Mouse (Mus musculus): ENCODE results near the gene Myh6. TPM values are rescaled to one million over a fixed set of nuclear protein-coding genes. Genes with fewer than 3 reads are reported as not detected.
"Not testable (repeated sequence)": the region's sequence is repeated elsewhere in the genome, so short reads cannot be mapped to it uniquely, and the experiment has no call there.

The Myh6 gene
- polyA plus RNA-seq, 1 experiment from 2014 or later, result 2,306 TPM

DNA sequence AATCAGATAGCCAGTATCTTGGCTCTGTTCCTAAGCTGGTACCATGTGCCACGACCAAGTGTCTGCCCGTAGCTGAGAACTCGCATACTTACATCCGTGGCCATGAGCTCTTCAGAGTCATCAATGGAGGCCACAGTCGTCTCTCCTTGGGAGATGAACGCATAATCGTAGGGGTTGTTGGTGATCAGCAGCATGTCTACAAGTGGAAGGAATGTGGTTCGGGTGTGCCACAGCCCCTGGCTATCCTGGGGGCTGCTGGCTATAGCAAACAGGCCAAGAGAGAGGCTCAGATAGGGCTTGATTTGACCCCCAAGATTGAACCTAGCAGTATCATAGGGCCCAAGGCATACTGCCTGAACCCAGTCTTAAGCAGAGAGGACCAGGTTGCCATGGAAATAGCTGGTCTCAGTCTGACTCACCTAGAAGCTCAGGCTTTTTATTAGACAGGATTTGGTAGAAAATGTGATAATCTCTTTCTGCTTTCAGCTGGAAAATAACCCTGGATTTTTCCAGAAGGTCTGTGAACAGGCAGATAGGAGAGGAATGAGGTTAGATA, 23.2 kb upstream of the Myh6 start:
- Histone ChIP-seq H3K9ac (ENCODE audit: low read depth, low read length) (peak overlapping the region; percentile 91), H3K27me3 (ENCODE audit: control insufficient read depth, insufficient read depth, low read length) (no peaks in the 10 kb centered on the region), H3K4me1 (ENCODE audit: control insufficient read depth, insufficient read depth, low read length) (peaks cover 4% of the 10 kb centered on the region), H3K27ac (ENCODE audit: low read depth, low read length) (peak overlapping the region; percentile 99), H3K9me3 (replicated peaks; ENCODE audit: control insufficient read depth, low read length) (no peaks in the 10 kb centered on the region), H3K4me2 (peak overlapping the region; percentile 70), H3K4me3 (ENCODE audit: low read depth, low read length) (peak overlapping the region; percentile 46), H3K36me3 (ENCODE audit: control insufficient read depth, insufficient read depth, low read length) (peaks cover 5% of the 10 kb centered on the region)
- no peak for ATAC-seq (replicated peaks; ENCODE audit: insufficient number of reproducible peaks, low FRiP score, low TSS enrichment)
- 65% methylated on average over 8 of the region's 8 CpGs for WGBS (ENCODE audit: insufficient replicate concordance)

DNA sequence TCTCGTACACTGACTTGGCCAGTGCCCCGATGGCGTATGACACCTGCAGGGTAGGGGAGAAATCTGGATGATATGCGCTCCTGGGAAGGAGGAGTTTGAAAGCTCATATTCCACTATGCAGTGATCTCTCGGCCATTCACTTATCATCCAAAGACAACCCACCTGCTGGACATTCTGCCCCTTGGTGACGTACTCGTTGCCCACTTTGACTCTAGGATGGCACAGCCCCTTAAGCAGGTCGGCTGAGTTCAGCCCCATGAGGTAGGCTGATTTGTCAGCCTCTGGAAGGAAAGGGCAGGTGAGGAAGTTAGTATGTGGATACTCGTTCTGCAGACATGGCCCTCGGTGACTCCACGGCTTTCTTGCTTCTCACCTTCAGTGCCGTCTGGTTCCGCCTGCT, 22.2 kb upstream of the Myh6 start:
- Histone ChIP-seq H3K9me3 (replicated peaks; ENCODE audit: control insufficient read depth, low read length) (no peaks in the 10 kb centered on the region), H3K36me3 (ENCODE audit: control insufficient read depth, insufficient read depth, low read length) (peaks cover 5% of the 10 kb centered on the region), H3K4me1 (ENCODE audit: control insufficient read depth, insufficient read depth, low read length) (no peaks in the 10 kb centered on the region; the same call in 1 of the 2 replicates), H3K27ac (ENCODE audit: low read depth, low read length) (peak overlapping the region; percentile 99), H3K4me2 (peak overlapping the region; percentile 70), H3K4me3 (ENCODE audit: low read depth, low read length) (peak overlapping the region; percentile 46), H3K27me3 (ENCODE audit: control insufficient read depth, insufficient read depth, low read length) (no peaks in the 10 kb centered on the region), H3K9ac (ENCODE audit: low read depth, low read length) (peak overlapping the region; percentile 91)
- 74% methylated on average over 13 of the region's 13 CpGs for WGBS (ENCODE audit: insufficient replicate concordance)
- no peak for ATAC-seq (replicated peaks; ENCODE audit: insufficient number of reproducible peaks, low FRiP score, low TSS enrichment)

DNA sequence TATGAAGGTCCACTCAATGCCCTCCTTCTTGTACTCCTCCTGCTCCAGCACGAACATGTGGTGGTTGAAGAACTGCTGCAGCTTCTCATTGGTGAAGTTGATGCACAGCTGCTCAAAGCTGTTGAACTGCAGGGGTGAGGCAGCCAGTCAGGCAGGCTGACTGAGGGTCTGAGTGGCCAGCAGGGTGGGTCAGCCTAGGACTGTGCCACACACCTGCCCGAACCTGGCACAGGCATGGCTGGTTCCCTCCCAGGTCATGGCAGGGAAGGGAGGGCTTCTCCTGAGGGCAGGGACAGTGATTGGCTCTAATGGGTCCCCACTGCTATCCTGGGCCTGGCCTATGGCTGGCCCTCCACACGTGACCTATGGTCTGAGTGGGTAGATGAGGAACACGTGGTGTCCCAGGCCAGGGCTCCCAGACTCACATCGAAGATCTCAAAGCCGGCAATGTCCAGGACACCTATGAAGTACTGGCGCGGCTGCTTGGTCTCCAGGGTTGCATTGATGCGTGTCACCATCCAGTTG, 21.7 kb upstream of the Myh6 start:
- not testable (repeated sequence) for H3K4me1 ChIP-seq (ENCODE audit: control insufficient read depth, insufficient read depth, low read length); H3K27me3 ChIP-seq (ENCODE audit: control insufficient read depth, insufficient read depth, low read length); H3K36me3 ChIP-seq (ENCODE audit: control insufficient read depth, insufficient read depth, low read length); H3K9me3 ChIP-seq (replicated peaks; ENCODE audit: control insufficient read depth, low read length)
- peak overlapping the region; percentile 46 for H3K4me3 ChIP-seq (ENCODE audit: low read depth, low read length)
- peak; percentile 43; the same call in 1 of the 2 replicates for ATAC-seq (replicated peaks; ENCODE audit: insufficient number of reproducible peaks, low FRiP score, low TSS enrichment)
- peak overlapping the region; percentile 70 for H3K4me2 ChIP-seq
- peak overlapping the region; percentile 99 for H3K27ac ChIP-seq (ENCODE audit: low read depth, low read length)
- WGBS (ENCODE audit: insufficient replicate concordance), result 76% methylated on average over 9 of the region's 9 CpGs
- peak overlapping the region; percentile 91 for H3K9ac ChIP-seq (ENCODE audit: low read depth, low read length)

- Histone ChIP-seq H3K27me3 (ENCODE audit: control insufficient read depth, insufficient read depth, low read length) (no peaks in the 10 kb centered on the region), H3K27ac (ENCODE audit: low read depth, low read length) (peak overlapping the region; percentile 35; the same call in 1 of the 2 replicates), H3K4me1 (ENCODE audit: control insufficient read depth, insufficient read depth, low read length) (peaks cover 6% of the 10 kb centered on the region; the same call in 1 of the 2 replicates), H3K9me3 (replicated peaks; ENCODE audit: control insufficient read depth, low read length) (no peaks in the 10 kb centered on the region), H3K4me2 (peak overlapping the region; percentile 27; the same call in 1 of the 2 replicates), H3K4me3 (ENCODE audit: low read depth, low read length) (no peak overlapping the region), H3K36me3 (ENCODE audit: control insufficient read depth, insufficient read depth, low read length) (0 out of 2 replicates have a peak, but pooled peaks cover 2% of the 10 kb centered on the region), H3K9ac (ENCODE audit: low read depth, low read length) (peak overlapping the region; percentile 61; the same call in 1 of the 2 replicates)
- 84% methylated on average over 7 of the region's 7 CpGs for WGBS (ENCODE audit: insufficient replicate concordance)
- no peak for ATAC-seq (replicated peaks; ENCODE audit: insufficient number of reproducible peaks, low FRiP score, low TSS enrichment)
Observed at GRCm38 (mm10) chr14:54981934-54982333, 15.2 kb upstream of the Myh6 start.

GRCm38 (mm10) chr14:54978664-54979063, 11.9 kb upstream of the Myh6 start:
- Histone ChIP-seq H3K4me3 (ENCODE audit: low read depth, low read length) (no peak overlapping the region), H3K9ac (ENCODE audit: low read depth, low read length) (peak overlapping the region; percentile 48), H3K4me1 (ENCODE audit: control insufficient read depth, insufficient read depth, low read length) (peaks cover 6% of the 10 kb centered on the region; the same call in 1 of the 2 replicates), H3K36me3 (ENCODE audit: control insufficient read depth, insufficient read depth, low read length) (peaks cover 8% of the 10 kb centered on the region), H3K4me2 (peak overlapping the region; percentile 24), H3K27ac (ENCODE audit: low read depth, low read length) (peak overlapping the region; percentile 62), H3K9me3 (replicated peaks; ENCODE audit: control insufficient read depth, low read length) (no peaks in the 10 kb centered on the region), H3K27me3 (ENCODE audit: control insufficient read depth, insufficient read depth, low read length) (no peaks in the 10 kb centered on the region)
- 76% methylated on average over 8 of the region's 8 CpGs for WGBS (ENCODE audit: insufficient replicate concordance)
- ATAC-seq (replicated peaks; ENCODE audit: insufficient number of reproducible peaks, low FRiP score, low TSS enrichment), result no peak

- H3K4me1 ChIP-seq (ENCODE audit: control insufficient read depth, insufficient read depth, low read length), result peaks cover 9% of the 10 kb centered on the region; the same call in 1 of the 2 replicates
- WGBS (ENCODE audit: insufficient replicate concordance), result 58% methylated on average over 1 of the region's 1 CpGs
- H3K4me3 ChIP-seq (ENCODE audit: low read depth, low read length), result no peak within 1 kb of the TSS
- no peaks in the 10 kb centered on the region for H3K27me3 ChIP-seq (ENCODE audit: control insufficient read depth, insufficient read depth, low read length)
- H3K27ac ChIP-seq (ENCODE audit: low read depth, low read length), result peak within 1 kb of the TSS; percentile 62
- no peaks in the 10 kb centered on the region for H3K9me3 ChIP-seq (replicated peaks; ENCODE audit: control insufficient read depth, low read length)
- ATAC-seq (replicated peaks; ENCODE audit: insufficient number of reproducible peaks, low FRiP score, low TSS enrichment), result no peak
- H3K36me3 ChIP-seq (ENCODE audit: control insufficient read depth, insufficient read depth, low read length), result peaks cover 5% of the 10 kb centered on the region
- peak within 1 kb of the TSS; percentile 43; the same call in 1 of the 2 replicates for H3K9ac ChIP-seq (ENCODE audit: low read depth, low read length)
- H3K4me2 ChIP-seq, result no peak within 1 kb of the TSS
Observed at GRCm38 (mm10) chr14:54976633-54977032, 9.9 kb upstream of the Myh6 start, which contains the start of gene Gm17428. TSS of gene Gm17428 (plus strand) at chr14:54976933.

DNA sequence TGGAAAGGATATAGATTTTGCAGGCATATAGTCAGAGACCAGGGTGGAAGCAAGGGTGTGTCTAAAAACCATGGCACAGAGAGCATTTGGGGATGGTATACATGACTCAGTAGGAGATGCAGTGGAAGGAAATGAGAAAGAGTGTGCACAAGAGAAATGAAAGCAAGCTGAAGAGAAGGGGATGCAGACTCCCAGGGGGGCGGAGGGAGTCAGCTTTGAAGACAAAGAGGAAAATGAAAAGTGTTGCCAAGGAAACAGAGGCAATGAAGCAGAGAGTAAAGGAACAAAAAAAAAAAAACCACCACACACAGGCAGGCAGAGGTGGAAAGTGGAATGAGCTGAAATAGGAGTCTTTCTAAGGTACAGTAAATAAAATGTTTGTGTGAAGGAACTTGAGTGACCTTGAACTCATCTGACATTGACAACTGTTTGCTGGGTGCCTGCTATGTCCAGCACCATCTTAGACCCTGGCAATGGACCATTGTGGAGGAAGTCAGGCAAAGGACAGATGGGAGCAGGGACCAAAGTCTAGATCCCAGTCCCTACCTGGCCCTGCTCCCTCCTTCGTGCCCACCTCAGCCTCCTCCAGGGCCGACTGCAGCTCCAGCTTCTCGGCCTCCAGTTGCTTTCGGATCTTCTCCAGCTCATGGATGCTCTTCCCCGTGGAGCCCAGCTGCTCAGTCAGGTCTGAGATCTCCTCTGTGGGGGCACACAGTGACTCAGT, 7.5 kb upstream of the Myh6 start:
- no peaks in the 10 kb centered on the region for H3K9me3 ChIP-seq (replicated peaks; ENCODE audit: control insufficient read depth, low read length)
- ATAC-seq (replicated peaks; ENCODE audit: insufficient number of reproducible peaks, low FRiP score, low TSS enrichment), result no peak
- H3K4me3 ChIP-seq (ENCODE audit: low read depth, low read length), result no peak overlapping the region
- H3K4me1 ChIP-seq (ENCODE audit: control insufficient read depth, insufficient read depth, low read length), result peaks cover 18% of the 10 kb centered on the region
- H3K27ac ChIP-seq (ENCODE audit: low read depth, low read length), result peak overlapping the region; percentile 66
- H3K27me3 ChIP-seq (ENCODE audit: control insufficient read depth, insufficient read depth, low read length), result no peaks in the 10 kb centered on the region
- H3K9ac ChIP-seq (ENCODE audit: low read depth, low read length), result peak overlapping the region; percentile 59
- 66% methylated on average over 6 of the region's 6 CpGs for WGBS (ENCODE audit: insufficient replicate concordance)
- no peak overlapping the region for H3K4me2 ChIP-seq
- H3K36me3 ChIP-seq (ENCODE audit: control insufficient read depth, insufficient read depth, low read length), result peaks cover 5% of the 10 kb centered on the region

DNA sequence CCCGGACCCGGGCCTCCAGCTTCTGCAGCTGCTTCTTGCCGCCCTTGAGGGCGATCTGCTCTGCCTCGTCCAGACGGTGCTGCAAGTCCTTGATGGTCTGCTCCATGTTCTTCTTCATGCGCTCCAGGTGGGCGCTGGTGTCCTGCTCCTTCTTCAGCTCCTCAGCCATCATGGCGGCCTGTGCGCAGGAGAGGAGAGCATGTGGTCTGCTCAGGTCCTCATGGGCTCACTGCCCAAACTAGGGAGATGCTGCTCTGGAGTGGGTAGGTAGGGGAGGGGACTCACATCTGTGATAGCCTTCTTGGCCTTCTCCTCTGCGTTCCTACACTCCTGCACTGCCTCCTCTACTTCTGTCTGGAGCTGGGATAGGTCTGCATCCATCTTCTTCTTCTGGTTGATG, 6.1 kb upstream of the Myh6 start:
- ATAC-seq (replicated peaks; ENCODE audit: insufficient number of reproducible peaks, low FRiP score, low TSS enrichment); H3K4me3 ChIP-seq (ENCODE audit: low read depth, low read length); H3K9ac ChIP-seq (ENCODE audit: low read depth, low read length); H3K4me2 ChIP-seq; H3K27me3 ChIP-seq (ENCODE audit: control insufficient read depth, insufficient read depth, low read length); H3K9me3 ChIP-seq (replicated peaks; ENCODE audit: control insufficient read depth, low read length); H3K36me3 ChIP-seq (ENCODE audit: control insufficient read depth, insufficient read depth, low read length): not testable (repeated sequence)
- Histone ChIP-seq H3K4me1 (ENCODE audit: control insufficient read depth, insufficient read depth, low read length) (peaks cover 20% of the 10 kb centered on the region), H3K27ac (ENCODE audit: low read depth, low read length) (peak overlapping the region; percentile 59; the same call in 1 of the 2 replicates)
- WGBS (ENCODE audit: insufficient replicate concordance), result 78% methylated on average over 7 of the region's 11 CpGs

Data from heart, embryonic 11.5 days (tissue).